Mouse (Mus musculus): Measurements from ENCODE around the gene Dusp16.
A peak's percentile ranks its signal among the peaks of the same experiment; 100 is the strongest.

DNA sequence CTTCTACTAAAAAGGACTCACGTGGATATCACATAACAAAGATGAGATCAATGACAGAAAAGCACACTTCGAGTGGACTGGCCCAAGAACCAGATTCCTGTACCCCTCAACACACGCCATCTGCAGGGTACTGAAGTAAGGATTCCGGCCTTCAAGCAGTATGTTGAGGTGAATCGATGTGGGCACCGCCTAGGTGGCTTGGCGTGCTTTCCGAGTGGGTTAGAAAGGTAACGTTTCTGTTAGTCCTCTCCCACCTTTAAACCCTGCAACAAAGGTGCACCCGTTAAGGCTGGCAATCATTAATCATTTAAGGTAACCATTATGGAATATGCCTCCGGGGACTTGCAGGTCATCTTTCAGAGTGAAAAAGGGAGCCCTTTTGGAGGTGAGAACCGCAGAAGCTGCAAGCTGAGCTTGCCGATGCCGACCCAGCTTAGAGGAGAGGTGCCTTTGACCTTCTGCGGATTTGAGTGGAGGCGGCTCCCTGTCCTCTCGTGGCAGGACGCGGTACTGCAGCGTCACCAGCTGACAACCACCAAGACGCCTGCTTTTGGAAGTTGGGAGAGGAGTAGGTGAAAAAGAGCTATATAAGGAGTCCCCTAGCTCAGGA is 1.6 kb upstream of the Dusp16 start:
- TF ChIP-seq CTCF (IDR thresholded peaks at IDR 0.05) (peak; percentile 96), EP300 (IDR thresholded peaks at IDR 0.05) (no peak)
